Mouse (Mus musculus): ENCODE results near the gene Ppp1r26.
A peak's percentile ranks its signal among the peaks of the same experiment; 100 is the strongest.

Gene Ppp1r26

DNA sequence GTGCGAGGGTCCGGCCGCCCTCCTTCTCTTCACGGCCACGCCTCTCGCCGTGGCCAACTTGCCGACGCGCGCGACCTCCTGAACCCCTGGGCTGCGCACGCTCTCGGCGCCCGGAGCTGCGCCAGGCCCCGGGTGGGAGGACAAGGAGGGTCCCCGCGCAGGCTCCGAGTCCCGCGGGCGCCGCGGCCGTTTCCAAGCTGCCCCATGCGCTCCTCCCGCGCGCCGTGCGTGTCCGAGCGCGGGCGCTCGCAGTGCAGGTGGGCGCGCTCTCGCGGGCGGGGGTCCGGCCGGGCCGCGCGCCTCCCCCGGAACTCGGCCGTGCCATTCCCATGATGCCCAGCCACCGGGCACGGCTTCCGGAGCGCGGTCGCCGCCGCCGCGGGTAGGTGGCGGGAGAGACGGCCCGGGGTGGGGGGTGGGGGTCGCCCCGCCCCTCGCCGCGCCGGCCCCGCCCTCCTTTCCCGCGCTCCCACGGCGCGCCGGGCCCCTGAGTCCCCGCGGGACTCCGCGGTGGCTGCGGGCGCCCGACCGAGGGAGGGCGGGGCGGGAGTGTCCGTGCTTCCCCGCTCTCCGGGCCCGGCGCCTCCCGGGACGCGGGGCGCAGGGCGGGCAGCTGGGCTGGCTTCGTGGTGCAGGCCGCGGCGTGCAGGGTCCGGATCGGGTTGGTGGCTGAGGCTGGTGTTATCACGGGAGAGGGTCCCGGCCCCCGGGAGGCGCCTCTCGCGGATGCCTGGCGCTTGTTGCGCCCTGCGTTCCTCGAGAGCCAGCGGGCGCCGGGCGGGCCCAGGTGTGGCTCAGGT, at the start of gene Ppp1r26:
TSS of gene Ppp1r26 (plus strand) at position 286 of the 800 bp plus-strand sequence.
- DNase-seq (ENCODE audit: low spot score) = peak; percentile 35

DNA sequence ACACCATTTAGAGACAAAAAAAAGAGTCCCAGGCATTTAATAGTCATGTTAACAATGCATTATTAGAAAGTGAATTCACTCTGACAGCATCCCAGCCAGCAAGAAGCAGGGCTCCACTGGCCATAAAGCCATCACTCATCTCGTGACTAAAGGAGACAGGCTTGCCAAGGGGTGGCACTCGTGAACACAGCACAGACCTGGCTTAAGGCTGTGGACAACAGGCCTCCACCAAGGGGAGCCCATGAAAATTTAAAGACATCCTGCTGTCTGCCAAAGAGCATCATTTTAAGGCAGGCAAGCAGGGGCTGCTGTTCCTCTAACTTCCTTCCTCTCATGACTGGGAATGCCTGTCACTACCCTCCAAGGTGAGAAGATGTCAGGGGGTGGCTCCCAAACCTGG, 49.7 kb upstream of the Ppp1r26 start:
- no peak for DNase-seq (ENCODE audit: low spot score)

DNA sequence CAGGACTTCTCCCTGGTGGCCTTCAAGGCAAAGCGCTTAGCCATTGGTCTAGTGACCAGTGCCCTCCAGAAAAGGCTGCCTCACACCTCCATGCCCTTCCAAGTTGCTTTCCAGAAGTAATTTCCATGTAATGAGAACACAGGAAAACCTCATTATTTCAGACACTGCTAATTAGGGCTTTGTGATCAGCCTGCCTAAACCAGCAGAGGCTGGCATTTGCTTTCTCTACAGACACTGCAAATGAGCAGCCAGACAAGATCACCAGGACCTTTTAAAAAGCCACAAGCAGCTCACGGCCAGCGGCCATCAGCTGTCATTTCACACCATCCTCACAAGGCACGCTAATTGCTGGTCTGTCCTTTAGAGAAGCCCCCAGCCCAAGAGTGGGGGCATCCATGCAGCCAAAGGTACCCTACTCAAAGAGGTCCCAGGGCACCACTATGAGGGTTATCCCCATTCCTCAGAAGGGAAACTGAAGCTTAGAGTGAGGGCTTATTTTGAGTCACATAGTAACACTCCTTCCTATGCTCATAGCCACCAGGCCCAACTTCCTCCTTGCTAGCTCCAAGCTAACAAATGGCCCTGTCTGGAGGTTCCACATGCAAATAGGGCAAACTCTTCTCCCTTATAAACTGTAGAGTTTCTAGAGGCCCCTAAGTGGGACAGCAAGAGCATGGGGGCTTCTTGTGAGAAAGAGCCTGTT, 49.0 kb upstream of the Ppp1r26 start:
- no peak for DNase-seq (ENCODE audit: low spot score)

DNA sequence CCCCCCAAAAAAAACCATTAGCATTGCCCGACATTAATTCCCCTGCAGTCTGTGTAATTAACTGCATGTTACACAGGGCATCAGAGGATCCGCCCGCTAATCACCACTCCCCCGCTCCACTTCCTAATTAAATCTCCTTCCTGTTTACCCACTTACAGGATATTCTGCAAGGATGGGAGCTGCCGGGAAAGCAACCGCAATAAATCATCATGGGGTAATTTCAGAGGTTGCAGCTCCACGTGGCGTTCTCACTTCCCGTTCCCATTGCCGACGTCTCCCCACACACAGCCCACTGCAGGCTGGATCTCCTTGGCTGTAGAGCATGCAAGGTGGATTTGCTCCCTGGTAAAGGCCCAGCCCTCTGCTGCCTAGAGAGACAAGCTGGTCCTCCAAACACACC, 45.0 kb upstream of the Ppp1r26 start:
- no peak for DNase-seq (ENCODE audit: low spot score)

DNA sequence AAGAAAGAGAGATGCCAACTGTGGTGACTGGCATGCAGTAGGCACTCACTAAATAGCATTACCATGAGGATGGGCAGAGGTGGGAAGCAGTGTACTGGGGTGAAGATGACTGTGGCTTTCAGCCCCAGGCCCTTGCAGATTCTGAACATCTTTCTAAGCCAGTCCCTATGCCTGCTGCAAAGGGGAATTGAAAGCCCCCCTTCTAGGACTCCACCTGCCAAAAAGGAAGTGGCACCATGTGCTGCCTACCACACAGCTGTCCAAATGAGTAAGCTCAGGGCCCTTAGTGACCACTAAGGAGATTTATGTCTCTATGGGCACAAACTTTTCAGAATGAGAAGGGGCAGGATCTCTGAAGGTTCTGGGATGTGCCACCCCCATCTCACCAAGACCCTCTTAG, 44.5 kb upstream of the Ppp1r26 start:
- DNase-seq (ENCODE audit: low spot score) = no peak

DNA sequence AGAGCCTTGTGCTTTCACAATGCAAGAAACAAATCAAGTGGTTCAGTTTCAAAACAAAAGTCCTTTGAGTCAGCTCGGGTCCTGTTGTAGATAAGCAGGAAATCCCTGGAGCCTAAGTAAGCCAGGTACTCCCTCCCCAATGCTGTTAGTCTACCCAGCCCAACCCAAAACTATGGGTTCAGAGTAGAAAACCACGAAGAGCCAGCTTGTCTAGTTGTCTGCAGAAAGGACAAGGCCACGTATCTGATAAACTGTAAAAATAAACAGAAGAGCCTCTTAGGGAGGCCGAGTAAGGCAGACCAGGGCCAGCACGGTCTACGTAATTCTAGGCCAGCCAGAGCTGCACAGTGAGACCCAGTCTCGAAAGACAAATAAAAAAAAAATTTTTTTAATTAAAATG, 38.8 kb upstream of the Ppp1r26 start:
- no peak for DNase-seq (ENCODE audit: low spot score)

DNA sequence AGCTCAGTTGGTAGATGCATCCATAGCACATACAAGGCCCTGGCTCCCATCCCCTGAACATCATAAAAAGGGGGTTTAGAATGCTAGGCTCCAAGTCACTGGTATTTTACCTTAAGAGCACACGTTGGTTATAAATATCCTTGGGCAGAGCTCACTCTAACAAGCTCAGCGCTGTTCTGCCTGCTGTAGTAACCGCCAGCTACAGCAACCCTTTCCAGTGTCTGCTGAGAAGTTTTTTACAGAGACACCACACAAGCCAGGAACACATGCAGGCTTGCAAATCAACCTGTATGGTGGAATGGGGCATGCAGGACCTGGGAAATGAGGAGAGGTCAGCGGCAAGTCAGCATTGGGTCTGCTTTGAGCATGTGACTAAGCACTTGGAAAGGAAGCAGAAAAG, 37.5 kb upstream of the Ppp1r26 start:
- DNase-seq (ENCODE audit: low spot score) = no peak

DNA sequence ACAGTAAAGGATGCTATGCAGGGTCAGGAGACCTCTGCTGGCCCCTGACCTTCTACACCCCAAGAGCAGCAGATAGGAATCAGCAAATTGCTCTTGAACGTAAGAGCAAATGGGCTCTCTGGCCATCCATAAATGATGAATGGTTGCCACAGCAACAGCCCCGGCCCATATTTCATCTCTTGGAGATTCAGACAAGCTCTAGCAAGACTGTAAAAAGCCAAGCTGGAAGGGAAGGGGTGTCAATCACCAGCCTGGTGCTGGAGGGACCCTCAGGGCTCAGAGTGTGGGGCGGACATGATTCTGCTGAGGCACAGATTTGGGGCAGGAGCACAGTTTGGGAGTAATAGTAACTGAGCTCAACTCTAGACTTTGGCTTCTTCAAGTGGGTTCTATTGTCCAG, 37.0 kb upstream of the Ppp1r26 start:
- DNase-seq (ENCODE audit: low spot score) = no peak

DNA sequence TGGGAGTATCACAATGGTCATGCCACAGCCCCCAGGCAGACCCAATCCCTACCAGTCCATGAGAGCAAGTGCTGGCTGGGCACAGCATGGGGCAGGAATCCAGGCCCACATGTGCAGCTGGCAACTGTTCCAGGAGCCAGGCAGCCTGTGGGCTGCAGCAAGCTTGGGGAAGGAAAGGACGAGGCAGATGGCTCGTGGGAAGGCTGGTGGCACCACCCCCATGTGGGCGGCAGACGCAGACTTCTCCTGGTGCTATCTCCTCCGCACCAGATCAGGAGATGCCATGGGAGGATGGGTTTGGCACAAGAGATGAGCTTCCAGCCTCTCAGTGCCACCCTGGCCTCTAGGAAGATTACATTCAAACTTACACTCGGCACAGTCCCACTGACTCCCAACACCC, 33.7 kb upstream of the Ppp1r26 start:
- no peak for DNase-seq (ENCODE audit: low spot score)

DNA sequence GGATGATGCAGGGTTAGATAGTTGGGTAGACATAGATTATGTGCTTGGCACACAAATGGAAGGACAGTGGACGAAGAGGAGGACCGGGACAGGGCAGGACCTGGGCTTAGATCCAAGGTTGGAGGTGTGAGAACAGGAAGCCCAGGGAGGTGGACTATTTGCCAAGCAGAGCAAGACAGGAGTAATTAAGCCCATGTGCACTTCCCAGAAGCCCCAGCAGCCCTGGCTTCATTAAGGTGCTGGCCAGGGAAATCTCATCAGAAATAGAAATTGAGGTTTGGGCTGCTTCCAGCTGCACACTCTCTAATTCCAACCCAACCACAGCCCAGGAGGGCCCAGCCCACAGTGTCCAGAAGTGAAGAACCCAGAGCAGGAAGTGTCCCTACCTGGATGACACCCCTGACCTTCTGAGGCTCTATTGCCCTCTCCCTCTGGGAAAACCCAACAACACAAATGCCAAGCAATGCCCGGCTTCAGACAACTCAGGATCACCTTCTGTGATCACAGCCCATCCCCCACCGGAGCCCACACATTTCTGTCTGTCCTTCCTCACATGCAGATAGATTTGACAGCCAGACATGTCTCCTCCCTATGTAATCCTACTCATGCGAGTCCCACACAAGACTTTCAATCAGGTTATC, 32.4 kb upstream of the Ppp1r26 start:
- DNase-seq (ENCODE audit: low spot score) = no peak

DNA sequence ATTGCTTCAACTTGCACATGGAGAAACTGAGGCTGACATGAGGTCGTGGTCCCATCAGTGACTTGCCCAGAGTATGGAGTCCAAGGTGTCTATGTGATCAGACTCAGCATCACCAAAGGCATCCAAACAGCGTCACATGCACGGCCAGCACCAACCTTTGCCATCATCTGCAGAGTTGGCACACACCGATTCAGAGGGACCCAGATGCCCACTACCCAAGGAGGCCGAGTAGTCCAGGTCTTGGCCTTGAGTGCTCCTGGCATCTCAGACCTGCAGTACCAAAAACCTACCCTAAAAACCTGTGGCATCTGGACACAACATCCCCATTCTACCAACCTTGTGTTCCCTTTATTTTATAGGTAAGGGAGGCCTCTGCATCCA, 31.9 kb upstream of the Ppp1r26 start:
- DNase-seq (ENCODE audit: low spot score) = no peak

DNA sequence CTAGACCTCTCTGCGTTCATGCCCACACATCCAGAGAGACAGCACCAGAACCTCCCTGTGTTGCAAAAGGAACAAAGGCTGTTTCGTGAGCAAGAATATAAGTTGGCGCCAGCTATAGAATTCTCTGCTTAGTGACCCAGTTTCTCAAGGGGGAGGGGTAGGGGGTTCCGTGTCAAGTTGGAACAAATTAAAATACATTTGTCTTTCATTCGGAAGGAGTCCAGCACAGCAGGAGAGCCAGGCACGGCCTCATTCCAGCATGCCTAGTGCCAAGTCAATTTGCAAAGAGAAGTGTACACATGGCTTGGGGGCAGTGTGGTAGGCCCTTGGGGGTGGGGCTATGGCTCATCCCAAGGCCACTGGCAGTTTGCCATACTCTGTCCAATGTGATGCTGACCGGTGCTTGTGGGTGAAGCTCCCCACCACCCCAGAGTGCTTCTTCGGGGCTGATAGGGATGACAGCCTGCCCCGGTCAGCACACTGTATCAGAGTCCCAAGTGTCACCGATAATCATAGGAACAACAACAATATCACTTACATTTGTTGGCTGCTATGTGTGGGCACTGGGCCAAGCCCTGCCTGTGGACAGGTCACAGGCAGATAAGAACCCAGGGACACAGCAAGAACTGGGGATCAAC, 31.1 kb upstream of the Ppp1r26 start:
- DNase-seq (ENCODE audit: low spot score) = no peak

DNA sequence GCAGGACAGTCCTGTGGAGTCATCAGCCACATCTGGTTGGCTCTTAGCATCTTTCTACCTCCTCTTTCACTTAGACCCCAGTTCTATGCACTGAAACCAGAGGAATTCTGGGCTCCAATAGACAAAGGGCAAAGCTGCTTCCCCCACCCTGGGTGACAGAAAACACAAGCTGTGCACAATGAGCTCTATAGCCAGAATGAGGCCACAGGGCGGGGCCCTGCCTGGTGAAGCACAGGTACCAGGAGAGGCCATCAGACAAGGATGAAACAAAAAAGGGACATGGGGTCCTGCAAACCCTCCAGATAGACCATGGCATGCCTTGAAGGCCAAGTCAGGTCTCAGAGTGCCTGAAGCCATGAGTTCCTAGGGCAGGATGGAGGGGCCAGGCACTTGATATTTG, 30.1 kb upstream of the Ppp1r26 start:
- no peak for DNase-seq (ENCODE audit: low spot score)

DNA sequence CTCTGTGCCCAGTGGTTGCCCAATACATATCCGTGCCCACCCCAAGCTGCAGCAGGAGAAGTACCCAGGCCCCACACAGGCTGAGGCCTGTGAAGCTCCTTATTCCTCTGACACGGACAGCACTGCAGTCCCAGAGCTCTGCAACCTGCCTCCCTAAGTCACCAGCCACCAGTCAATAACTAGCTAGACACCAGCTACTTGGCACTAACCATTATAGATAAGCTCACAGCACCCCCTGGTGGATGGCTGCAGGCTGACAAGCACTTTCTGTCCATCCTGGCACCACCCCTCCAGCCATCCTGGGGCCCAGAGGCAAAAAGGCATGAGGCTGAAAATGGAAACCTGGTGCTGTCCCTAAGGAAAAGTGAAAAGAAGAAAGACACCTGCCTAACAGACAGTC, 28.6 kb upstream of the Ppp1r26 start:
- DNase-seq (ENCODE audit: low spot score) = peak; percentile 92

DNA sequence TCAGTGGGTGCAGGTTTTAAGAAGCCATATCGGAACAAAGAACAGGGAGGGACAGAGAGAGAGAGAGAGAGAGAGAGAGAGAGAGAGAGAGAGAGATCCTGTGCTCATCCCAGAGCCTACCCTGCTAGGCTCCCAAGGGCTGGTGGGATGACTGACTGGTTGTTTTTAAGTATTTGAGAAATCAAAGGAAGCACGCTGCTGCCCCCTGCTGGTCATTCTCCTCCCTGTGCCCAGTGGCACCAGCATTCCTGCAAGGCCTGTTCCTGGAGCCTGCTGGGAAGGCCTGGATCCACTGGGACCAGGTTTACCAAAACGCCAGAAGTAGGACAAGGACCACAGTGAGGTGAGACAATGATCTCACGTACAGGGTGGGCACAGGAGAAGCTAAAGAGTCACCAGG, 26.7 kb upstream of the Ppp1r26 start:
- peak; percentile 91 for DNase-seq (ENCODE audit: low spot score)

DNA sequence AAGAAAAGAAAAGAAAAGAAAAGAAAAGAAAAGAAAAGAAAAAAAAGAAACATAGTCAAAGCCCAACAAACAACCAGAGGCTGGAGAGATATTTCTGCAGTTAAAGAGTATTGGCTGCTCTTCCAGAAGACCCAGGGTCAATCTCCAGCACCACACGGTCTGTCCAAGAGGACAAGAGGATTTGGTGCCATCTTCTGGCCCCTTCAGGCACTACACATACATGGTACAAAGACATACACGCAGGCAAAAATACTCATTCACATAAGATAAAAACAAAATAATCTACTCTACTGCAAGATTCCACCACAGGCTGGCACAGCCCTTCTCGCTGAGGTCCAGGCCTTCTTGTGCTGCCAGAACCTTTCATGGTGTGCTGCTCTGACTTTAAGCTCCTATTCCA, 23.4 kb upstream of the Ppp1r26 start:
- peak; percentile 83 for DNase-seq (ENCODE audit: low spot score)

DNA sequence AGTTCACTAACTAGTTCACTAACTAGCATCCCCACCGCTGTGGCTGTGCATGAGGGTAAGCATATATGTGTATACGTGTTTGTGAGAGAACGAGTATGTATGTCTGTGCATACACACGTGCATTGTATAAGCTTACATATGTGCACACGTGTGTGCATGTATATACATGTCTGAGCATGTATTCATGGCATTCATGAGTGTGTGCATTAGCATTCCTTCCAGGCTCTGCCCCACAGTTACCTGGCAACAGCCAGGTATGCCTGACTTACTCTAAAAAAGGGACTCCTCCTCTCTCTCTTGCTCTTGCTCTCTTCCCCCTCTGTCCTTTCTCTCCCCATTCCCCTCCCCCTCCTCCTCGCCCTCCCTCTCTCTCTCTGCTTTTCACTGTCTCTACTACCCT, 19.4 kb upstream of the Ppp1r26 start:
- no peak for DNase-seq (ENCODE audit: low spot score)

DNA sequence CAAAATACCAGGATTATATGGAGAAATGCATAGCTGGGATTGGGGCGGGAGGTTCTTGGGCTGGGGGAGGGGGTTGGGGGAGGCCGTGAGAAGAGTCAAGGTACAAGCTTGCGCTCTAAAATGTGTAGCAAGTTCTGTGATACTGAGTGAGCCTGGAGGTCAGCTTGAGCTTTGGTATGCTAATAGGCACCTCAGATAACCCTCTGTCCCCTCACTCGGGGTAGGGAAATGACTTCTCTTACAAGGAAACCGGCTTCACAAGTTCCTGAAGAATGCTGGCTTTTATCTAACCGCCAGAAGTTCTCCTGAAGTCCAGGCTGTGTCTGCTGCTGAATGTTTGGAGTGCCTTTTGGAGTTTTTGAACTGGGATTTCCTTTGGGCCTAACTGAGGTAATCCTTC, 15.8 kb upstream of the Ppp1r26 start:
- DNase-seq (ENCODE audit: low spot score) = peak; percentile 29

DNA sequence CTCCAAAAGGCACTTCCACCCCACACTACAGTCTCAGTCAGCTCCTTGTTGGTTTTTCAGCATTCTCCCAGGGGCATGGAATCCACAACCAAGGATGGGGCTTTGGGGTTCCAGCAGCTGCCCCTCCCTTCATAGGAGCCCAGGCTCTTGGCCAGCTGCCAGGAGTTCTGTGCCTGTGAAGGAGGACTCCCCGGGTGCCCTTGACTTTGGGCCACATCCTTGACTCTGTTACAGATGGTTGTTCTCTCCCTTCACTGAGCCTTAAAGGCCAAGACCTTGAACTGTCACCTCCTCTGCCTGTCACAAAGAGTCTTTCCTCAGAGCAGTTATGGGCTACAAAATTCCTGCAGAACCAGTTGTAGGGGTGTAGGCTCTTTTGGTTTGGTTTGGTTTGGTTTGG, 13.8 kb upstream of the Ppp1r26 start:
- no peak for DNase-seq (ENCODE audit: low spot score)

DNA sequence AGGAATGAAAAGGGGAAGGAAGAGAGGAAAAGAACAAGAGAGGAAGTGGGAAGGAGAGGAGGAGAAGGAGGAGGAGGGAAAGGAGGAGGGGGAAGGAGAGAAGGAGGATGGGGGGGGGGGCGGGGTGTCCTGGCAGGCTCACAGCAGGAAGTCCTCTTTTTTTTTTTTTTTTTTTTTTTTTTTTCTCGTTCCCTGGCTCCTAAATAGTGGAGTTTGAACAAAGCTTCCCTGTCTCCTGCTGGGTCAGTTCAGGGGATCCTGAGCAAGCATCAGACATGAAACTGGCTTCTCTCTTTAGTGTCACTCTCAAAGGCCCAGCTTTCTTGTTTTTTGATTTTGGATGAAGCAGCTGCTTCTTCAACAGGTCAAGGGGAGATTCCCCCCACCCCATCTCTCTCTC, 13.1 kb upstream of the Ppp1r26 start:
- no peak for DNase-seq (ENCODE audit: low spot score)

DNA sequence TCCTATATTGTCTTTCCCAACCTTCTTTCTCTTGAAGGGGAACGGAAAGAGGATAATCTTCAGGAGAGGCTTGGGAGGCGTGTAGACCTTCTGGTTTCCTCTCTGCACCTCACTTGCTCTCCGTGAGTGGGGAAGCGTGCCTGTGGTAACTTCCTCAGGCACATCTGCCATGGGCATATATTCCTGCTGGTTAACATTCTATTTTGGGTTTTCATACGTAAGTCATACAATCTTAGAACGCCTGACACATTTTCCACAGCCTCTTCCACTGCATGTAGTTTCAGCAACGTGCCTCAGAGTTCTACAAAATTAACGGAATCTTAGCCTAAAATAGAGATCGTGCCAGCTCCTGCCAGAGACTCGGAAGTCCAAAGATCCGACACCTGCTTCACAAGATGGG, 11.2 kb upstream of the Ppp1r26 start:
- DNase-seq (ENCODE audit: low spot score) = no peak

DNA sequence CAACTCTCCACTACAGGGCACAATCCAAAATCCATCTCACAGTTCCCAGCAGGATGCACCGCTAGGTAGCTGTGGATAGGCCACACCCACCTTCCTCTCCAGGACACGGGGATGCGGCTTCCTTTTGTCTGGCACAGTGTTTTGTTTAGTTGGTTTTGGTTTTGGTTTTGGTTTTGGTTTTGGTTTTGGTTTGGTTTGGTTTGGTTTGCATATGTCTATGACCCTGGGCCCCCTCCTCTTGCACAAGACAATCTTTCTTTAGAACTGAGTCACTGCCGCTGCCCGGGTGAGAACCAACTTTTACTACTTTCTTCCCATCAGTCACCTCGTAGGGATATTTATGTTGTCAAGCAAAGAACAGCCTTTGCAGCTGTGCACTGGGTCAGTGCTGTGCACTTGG, 5.8 kb upstream of the Ppp1r26 start:
- no peak for DNase-seq (ENCODE audit: low spot score)

DNA sequence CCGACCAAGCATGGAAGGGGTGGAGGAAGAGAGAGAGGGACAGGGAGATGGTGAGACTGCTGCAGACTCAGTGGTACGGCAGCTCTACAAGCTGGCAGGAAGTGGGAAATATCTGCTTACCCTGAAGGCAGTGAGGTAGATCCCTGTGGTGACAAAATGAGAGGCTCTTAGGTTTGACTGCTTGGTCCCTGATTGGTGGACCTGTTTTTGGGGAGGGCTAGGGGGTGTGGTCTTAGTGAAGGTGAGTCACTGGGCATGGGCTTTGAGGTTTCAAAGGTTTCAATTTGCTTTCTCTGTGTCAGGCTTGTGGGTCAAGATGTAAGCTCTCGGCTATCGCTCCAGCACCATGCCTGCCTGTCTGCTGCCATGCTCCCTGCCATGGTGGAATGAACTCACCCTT, 1.5 kb upstream of the Ppp1r26 start:
- no peak for DNase-seq (ENCODE audit: low spot score)

All from embryo, embryonic 10 days (tissue).